Mouse (Mus musculus): ENCODE data around the gene Gm11939. TPM values are rescaled to one million over a fixed set of nuclear protein-coding genes. Genes with fewer than 3 reads are reported as not detected.

Gm11939 gene
- polyA plus RNA-seq, 1 experiment from 2014 or later: not detected

- no peak overlapping the region for H3K4me2 ChIP-seq (ENCODE audit: low read depth, low read length)
- no peaks in the 10 kb centered on the region for H3K27me3 ChIP-seq (ENCODE audit: control insufficient read depth, insufficient read depth, low read length)
- peaks cover 5% of the 10 kb centered on the region; the same call in 1 of the 2 replicates for H3K4me1 ChIP-seq (ENCODE audit: control insufficient read depth, insufficient read depth, low read length)
- no peak overlapping the region for H3K4me3 ChIP-seq (replicated peaks; ENCODE audit: low read length)
- H3K9ac ChIP-seq (ENCODE audit: low read length): no peak overlapping the region
- ATAC-seq (ENCODE audit: insufficient read depth, low FRiP score): no peak; the same call in 1 of the 2 replicates
- no peaks in the 10 kb centered on the region for H3K9me3 ChIP-seq (replicated peaks; ENCODE audit: control insufficient read depth, low read length)
- no peaks in the 10 kb centered on the region for H3K36me3 ChIP-seq (ENCODE audit: control insufficient read depth, insufficient read depth, low read length)
- H3K27ac ChIP-seq (ENCODE audit: low read length): no peak overlapping the region
- 56% methylated on average over 9 of the region's 9 CpGs for WGBS
Measured at GRCm38 (mm10) chr11:99539721-99540120, 19.5 kb downstream of the Gm11939 start.

- no peak for ATAC-seq (ENCODE audit: insufficient read depth, low FRiP score)
- Histone ChIP-seq H3K4me2 (ENCODE audit: low read depth, low read length) (no peak within 1 kb of the TSS), H3K4me3 (replicated peaks; ENCODE audit: low read length) (no peak within 1 kb of the TSS), H3K36me3 (ENCODE audit: control insufficient read depth, insufficient read depth, low read length) (no peaks in the 10 kb centered on the region), H3K27me3 (ENCODE audit: control insufficient read depth, insufficient read depth, low read length) (no peaks in the 10 kb centered on the region), H3K9me3 (replicated peaks; ENCODE audit: control insufficient read depth, low read length) (no peaks in the 10 kb centered on the region), H3K4me1 (ENCODE audit: control insufficient read depth, insufficient read depth, low read length) (no peaks in the 10 kb centered on the region; the same call in 1 of the 2 replicates), H3K9ac (ENCODE audit: low read length) (no peak within 1 kb of the TSS), H3K27ac (ENCODE audit: low read length) (no peak within 1 kb of the TSS)
- WGBS: 73% methylated on average over 13 of the region's 13 CpGs
Measured at GRCm38 (mm10) chr11:99521288-99521860, 37.9 kb downstream of the Gm11939 start, which contains the start of gene Krt39. Gene Krt39 (minus strand): TSS chr11:99521338.

- ATAC-seq (ENCODE audit: insufficient read depth, low FRiP score): peak; percentile 88
- H3K4me3 ChIP-seq (replicated peaks; ENCODE audit: low read length): no peak overlapping the region
- no peaks in the 10 kb centered on the region for H3K9me3 ChIP-seq (replicated peaks; ENCODE audit: control insufficient read depth, low read length)
- peak overlapping the region; percentile 66 for H3K27ac ChIP-seq (ENCODE audit: low read length)
- 52% methylated on average over 8 of the region's 8 CpGs for WGBS
- peaks cover 3% of the 10 kb centered on the region; the same call in 1 of the 2 replicates for H3K4me1 ChIP-seq (ENCODE audit: control insufficient read depth, insufficient read depth, low read length)
- no peak overlapping the region for H3K9ac ChIP-seq (ENCODE audit: low read length)
- no peak overlapping the region for H3K4me2 ChIP-seq (ENCODE audit: low read depth, low read length)
- H3K36me3 ChIP-seq (ENCODE audit: control insufficient read depth, insufficient read depth, low read length): no peaks in the 10 kb centered on the region
- H3K27me3 ChIP-seq (ENCODE audit: control insufficient read depth, insufficient read depth, low read length): no peaks in the 10 kb centered on the region
Measured at GRCm38 (mm10) chr11:99514098-99514497, 45.2 kb downstream of the Gm11939 start.

Other genes starting within 250 kb of the Gm11939 start
- gene Krt25, start 236.5 kb downstream of the Gm11939 start, polyA plus RNA-seq (2015; fragmentation: Nextera tagmentation; extraction: Ambion mirVana): 0.06 and 0.22 TPM in 2 replicates
- gene Krt26, start 221.5 kb downstream of the Gm11939 start, polyA plus RNA-seq (2015; fragmentation: Nextera tagmentation; extraction: Ambion mirVana): not detected in 2 replicates
- 0.15 TPM in 1 of 2 replicates, not detected in the other for gene Krt27, start 208.4 kb downstream of the Gm11939 start, polyA plus RNA-seq (2015; fragmentation: Nextera tagmentation; extraction: Ambion mirVana)
- 0.14 and 0.21 TPM in 2 replicates for gene Krt28, start 184.6 kb downstream of the Gm11939 start, polyA plus RNA-seq (2015; fragmentation: Nextera tagmentation; extraction: Ambion mirVana)
- gene Krt10, start 170.1 kb downstream of the Gm11939 start, polyA plus RNA-seq (2015; fragmentation: Nextera tagmentation; extraction: Ambion mirVana): 22.3 and 24.1 TPM in 2 replicates
- gene Krt12, start 137.2 kb downstream of the Gm11939 start, polyA plus RNA-seq (2015; fragmentation: Nextera tagmentation; extraction: Ambion mirVana): 0.12 and 0.19 TPM in 2 replicates
- gene Krt20, start 121.3 kb downstream of the Gm11939 start, polyA plus RNA-seq (2015; fragmentation: Nextera tagmentation; extraction: Ambion mirVana): 16.6 and 23.3 TPM in 2 replicates
- 92.1 and 140 TPM in 2 replicates for gene Krt23, start 66.3 kb downstream of the Gm11939 start, polyA plus RNA-seq (2015; fragmentation: Nextera tagmentation; extraction: Ambion mirVana)
- gene Krt39, start 38.1 kb downstream of the Gm11939 start, polyA plus RNA-seq (2015; fragmentation: Nextera tagmentation; extraction: Ambion mirVana): 0.14 TPM in 1 of 2 replicates, not detected in the other
- not detected in 2 replicates for gene Krt40, start 16.3 kb downstream of the Gm11939 start, polyA plus RNA-seq (2015; fragmentation: Nextera tagmentation; extraction: Ambion mirVana)
- not detected in 2 replicates for gene Krtap3-3, start 8.6 kb downstream of the Gm11939 start, polyA plus RNA-seq (2015; fragmentation: Nextera tagmentation; extraction: Ambion mirVana)
- gene Krtap3-2, start 2.6 kb downstream of the Gm11939 start, polyA plus RNA-seq (2015; fragmentation: Nextera tagmentation; extraction: Ambion mirVana): not detected in 2 replicates
- not detected in 2 replicates for gene Krtap3-1, start 7.2 kb upstream of the Gm11939 start, polyA plus RNA-seq (2015; fragmentation: Nextera tagmentation; extraction: Ambion mirVana)
- not detected in 2 replicates for gene Krtap1-5, start 21.6 kb upstream of the Gm11939 start, polyA plus RNA-seq (2015; fragmentation: Nextera tagmentation; extraction: Ambion mirVana)
- not detected in 2 replicates for gene Krtap1-4, start 24.2 kb upstream of the Gm11939 start, polyA plus RNA-seq (2015; fragmentation: Nextera tagmentation; extraction: Ambion mirVana)
- gene Krtap1-3, start 31.9 kb upstream of the Gm11939 start, polyA plus RNA-seq (2015; fragmentation: Nextera tagmentation; extraction: Ambion mirVana): not detected in 2 replicates
- not detected in 2 replicates for gene Krtap9-3, start 38.6 kb upstream of the Gm11939 start, polyA plus RNA-seq (2015; fragmentation: Nextera tagmentation; extraction: Ambion mirVana)
- not detected in 2 replicates for gene Gm11938, start 43.8 kb upstream of the Gm11939 start, polyA plus RNA-seq (2015; fragmentation: Nextera tagmentation; extraction: Ambion mirVana)
- gene Gm11937, start 50.7 kb upstream of the Gm11939 start, polyA plus RNA-seq (2015; fragmentation: Nextera tagmentation; extraction: Ambion mirVana): not detected in 2 replicates
- gene Krtap2-4, start 55.4 kb upstream of the Gm11939 start, polyA plus RNA-seq (2015; fragmentation: Nextera tagmentation; extraction: Ambion mirVana): not detected in 2 replicates
- gene Gm11562, start 61.0 kb upstream of the Gm11939 start, polyA plus RNA-seq (2015; fragmentation: Nextera tagmentation; extraction: Ambion mirVana): not detected in 2 replicates
- not detected in 2 replicates for gene Krtap4-1, start 68.8 kb upstream of the Gm11939 start, polyA plus RNA-seq (2015; fragmentation: Nextera tagmentation; extraction: Ambion mirVana)
- gene Krtap4-2, start 75.6 kb upstream of the Gm11939 start, polyA plus RNA-seq (2015; fragmentation: Nextera tagmentation; extraction: Ambion mirVana): not detected in 2 replicates
- gene Krtap4-7, start 84.6 kb upstream of the Gm11939 start, polyA plus RNA-seq (2015; fragmentation: Nextera tagmentation; extraction: Ambion mirVana): not detected in 2 replicates
- gene Gm11555, start 90.8 kb upstream of the Gm11939 start, polyA plus RNA-seq (2015; fragmentation: Nextera tagmentation; extraction: Ambion mirVana): not detected in 2 replicates
- not detected in 2 replicates for gene Gm11563, start 99.5 kb upstream of the Gm11939 start, polyA plus RNA-seq (2015; fragmentation: Nextera tagmentation; extraction: Ambion mirVana)
- gene Krtap4-6, start 106.5 kb upstream of the Gm11939 start, polyA plus RNA-seq (2015; fragmentation: Nextera tagmentation; extraction: Ambion mirVana): not detected in 2 replicates
- gene Gm14190, start 131.3 kb upstream of the Gm11939 start, polyA plus RNA-seq (2015; fragmentation: Nextera tagmentation; extraction: Ambion mirVana): not detected in 2 replicates
- gene Gm14180, start 174.8 kb upstream of the Gm11939 start, polyA plus RNA-seq (2015; fragmentation: Nextera tagmentation; extraction: Ambion mirVana): not detected in 2 replicates
- not detected in 2 replicates for gene Gm11595, start 213.4 kb upstream of the Gm11939 start, polyA plus RNA-seq (2015; fragmentation: Nextera tagmentation; extraction: Ambion mirVana)
- not detected in 2 replicates for gene Krtap4-8, start 221.2 kb upstream of the Gm11939 start, polyA plus RNA-seq (2015; fragmentation: Nextera tagmentation; extraction: Ambion mirVana)
- not detected in 2 replicates for gene Krtap4-9, start 225.7 kb upstream of the Gm11939 start, polyA plus RNA-seq (2015; fragmentation: Nextera tagmentation; extraction: Ambion mirVana)
- not detected in 2 replicates for gene Gm11596, start 234.0 kb upstream of the Gm11939 start, polyA plus RNA-seq (2015; fragmentation: Nextera tagmentation; extraction: Ambion mirVana)
- not detected in 2 replicates for gene Gm11569, start 239.5 kb upstream of the Gm11939 start, polyA plus RNA-seq (2015; fragmentation: Nextera tagmentation; extraction: Ambion mirVana)
- gene Gm11554, start 245.0 kb upstream of the Gm11939 start, polyA plus RNA-seq (2015; fragmentation: Nextera tagmentation; extraction: Ambion mirVana): not detected in 2 replicates